Mouse (Mus musculus) embryo, embryonic 10 days (tissue): ENCODE measurements at regions not wholly inside any gene's neighbourhood (a gene's known extent, or its start where the extent isn't known, plus 50 kb on each side); places are given as distances from the start of the nearest gene placed in this dataset.
A peak's percentile ranks its signal among the peaks of the same experiment; 100 is the strongest.

ENCODE experiments used
- DNase-seq: peaks from one replicate; pipeline ENCODE4 v3.0.0-alpha.2; 2015; ENCODE audit warnings: low spot score

DNA sequence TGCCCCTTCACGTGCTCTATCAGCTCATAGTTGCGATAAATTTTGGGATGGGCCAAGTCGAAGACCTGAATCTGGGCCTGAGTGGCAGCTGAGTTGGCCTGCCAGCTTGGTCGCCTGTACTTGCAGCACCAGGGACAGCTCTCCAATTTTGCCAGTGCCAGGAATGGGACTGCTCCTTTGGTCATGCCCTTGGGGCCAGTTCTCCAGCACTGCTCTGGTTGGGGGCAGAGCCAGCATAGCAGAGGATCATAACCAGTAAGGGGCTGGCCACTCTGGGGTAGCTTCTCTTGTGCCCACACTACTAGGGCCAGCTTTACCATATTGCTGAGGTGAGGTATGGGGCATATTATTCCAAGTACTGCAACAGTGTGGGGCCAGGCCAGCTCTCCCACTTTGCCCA, 397.0 kb upstream of the Cadm2 start:
- peak; percentile 7 for DNase-seq

DNA sequence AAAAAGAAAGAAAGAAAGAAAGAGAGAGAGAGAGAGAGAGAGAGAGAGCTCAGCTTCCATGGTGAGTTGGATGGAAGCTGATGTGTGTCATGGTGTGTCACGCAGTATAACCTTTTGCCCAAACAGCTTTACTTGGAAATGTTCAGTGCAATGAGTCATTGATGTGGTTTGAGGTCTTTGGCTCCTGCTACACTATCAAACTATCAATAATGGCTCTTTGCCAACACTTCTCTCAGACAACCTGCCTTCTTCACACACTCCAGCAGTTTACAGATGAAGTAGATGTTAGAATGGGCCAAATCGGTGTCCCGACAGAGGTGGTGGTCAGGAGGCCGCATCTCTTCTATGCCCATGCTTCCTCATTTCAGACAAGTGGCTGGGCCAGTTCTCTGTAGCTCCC, 369.0 kb upstream of the Cadm2 start:
- no peak for DNase-seq

DNA sequence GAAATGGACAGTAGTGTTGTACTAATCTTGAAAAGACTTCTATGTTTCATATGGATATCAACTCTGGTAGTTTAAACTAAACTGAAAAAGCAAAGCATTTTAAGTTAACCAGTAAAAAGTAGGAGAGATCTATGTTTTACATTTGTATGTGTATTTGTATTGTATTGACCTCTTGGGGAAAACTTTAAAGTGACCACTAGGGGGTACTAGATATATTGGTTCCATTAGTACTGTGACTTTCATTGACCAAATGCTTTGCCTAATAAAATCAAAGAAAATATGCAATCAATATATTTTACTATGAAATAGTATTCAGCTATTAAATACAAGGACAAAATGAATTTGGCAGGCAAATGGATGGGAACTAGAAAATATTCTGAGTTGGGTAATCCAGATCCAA, 355.9 kb upstream of the Cadm2 start:
- DNase-seq, result no peak

DNA sequence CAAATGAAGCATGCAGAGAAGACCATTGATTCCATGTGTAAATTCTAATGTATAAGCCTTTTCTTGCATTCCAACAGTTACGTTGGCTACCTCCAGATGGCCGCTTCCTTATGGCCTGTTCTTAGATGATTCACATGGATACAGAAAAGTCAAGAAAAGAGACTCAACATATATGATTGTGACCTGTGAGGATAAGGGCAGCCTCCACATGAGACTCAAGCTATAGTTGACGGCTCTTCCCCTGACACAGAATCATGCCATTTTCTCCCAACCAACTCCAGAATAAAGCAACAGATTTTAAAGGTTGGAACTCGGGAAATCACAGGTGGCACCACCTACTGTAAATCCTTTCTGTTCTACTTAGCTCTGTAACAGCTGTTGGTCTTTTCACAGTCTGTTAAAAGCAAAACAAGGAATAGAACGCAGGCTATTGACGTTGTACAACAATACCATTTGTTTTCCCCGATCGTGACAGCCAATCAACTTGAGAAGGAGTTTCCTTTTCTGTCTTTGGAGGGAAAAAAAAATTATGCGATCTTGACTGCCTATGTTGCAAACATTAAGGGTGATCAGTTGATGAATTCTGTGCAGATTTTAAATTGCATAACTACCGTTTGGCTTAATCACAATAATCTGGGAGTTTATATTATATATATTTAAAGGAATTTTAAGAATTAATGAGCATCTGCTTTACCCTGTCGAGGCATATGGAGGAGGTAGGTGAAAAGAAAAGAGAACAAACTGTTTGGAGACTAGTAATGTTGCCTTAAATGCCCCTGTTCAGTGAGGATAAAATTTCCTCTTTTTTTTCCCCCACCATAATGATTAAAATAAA, 347.8 kb upstream of the Cadm2 start:
- DNase-seq, result no peak

DNA sequence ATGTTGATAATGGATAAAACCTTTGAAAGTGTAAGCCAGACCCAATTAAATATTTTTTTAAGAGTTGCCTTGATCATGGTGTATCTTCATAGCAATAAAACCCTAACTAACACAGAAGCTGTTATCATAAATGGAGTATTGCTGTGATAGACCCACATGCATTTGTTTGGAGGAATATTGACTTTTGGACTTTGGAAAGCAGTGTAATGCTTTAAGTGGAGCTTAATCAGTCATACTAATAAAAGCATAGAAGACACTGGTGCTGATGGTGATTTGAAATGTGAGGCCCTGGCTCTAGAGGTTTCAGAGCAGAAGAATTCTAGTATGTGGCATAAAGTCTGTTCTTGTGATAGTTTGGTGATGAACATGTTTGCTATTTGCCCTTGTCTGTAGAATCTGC, 328.4 kb upstream of the Cadm2 start:
- DNase-seq, result no peak

DNA sequence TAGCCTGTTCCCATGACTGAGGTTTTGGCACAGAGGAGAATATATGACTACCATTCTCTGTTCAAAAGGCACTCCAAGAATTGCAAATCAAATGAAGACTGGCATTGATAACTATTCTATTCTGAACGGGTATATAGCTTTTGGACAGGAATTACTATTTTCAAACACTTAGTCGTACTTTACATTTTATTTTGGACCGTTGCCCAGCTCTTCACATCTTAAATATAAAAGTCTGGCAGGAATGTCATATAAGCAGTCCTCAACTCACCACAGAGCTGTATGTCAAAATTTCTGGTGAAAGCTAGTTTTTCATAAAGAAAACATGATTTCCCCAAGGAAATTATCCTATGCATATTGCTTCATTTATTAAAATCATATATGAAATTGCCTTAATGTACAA, 323.7 kb upstream of the Cadm2 start:
- DNase-seq, result no peak

DNA sequence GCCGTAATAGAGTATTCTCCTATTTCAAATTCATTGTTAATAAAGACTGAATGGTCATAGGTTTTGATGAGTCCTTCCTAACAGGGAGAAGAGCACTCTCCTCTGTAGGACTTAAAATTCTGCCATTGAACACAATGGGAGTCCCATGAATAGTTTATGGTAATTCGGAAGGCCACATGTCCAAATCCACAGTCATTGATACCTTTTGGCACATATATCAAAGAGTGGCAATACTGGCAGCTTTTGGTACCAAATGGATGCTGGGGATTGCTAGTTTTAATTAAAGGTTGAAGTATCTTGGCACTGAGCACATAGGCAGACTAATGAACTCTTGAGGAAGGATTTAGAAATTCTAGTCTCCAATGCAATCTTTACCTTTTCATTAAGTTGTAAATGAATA, 298.5 kb upstream of the Cadm2 start:
- no peak for DNase-seq

DNA sequence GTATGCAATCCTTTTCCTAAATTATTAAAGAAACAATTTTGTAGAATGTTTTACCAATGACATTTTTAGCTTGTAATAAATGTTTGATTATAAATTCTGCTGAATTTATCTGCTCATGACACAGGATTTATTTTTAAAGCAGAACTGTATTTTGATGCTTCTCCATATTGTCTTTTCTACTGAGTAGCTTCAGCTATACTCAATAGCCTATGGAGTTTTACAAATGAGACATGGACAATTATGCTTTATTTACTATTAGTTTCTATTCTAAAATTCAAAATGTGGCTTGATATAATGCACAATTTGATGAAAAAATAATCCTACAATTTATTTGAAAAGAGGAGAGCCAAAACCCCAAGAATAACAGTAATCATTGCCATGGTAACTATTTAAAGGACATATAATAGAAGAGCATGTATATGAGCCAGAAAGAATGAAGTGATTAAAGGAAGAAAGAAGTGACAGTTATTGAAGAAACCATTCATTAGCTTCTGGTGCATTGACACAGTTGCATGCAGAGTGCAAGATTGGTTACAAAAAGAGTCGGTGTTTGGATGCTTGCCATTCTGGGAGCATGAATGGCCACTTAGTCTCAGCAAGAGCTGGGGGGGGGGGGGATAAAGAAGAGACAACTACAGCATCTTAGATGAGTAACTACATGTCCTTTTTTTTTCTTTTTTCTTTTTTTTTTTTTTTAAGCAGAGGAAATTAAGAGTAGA, 250.8 kb upstream of the Cadm2 start:
- no peak for DNase-seq

DNA sequence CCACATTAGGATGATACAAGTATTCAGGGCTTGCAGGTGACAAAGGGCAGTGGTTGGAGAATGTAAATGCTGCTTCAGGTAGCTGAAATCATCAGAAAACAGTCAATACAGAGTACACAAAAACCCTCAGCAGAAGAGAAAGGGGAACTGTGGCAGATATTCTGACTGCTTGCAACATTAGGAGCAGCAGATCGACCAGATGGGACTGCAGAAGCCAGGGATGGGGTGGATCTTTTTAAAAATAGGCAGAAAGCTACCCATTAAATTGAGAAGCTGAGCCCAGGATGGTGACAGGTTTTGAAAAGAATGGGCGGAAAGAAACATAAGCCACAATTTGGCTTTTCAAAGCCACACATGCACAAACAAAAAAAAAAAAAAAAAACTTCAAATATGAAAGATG, 229.5 kb upstream of the Cadm2 start:
- no peak for DNase-seq

DNA sequence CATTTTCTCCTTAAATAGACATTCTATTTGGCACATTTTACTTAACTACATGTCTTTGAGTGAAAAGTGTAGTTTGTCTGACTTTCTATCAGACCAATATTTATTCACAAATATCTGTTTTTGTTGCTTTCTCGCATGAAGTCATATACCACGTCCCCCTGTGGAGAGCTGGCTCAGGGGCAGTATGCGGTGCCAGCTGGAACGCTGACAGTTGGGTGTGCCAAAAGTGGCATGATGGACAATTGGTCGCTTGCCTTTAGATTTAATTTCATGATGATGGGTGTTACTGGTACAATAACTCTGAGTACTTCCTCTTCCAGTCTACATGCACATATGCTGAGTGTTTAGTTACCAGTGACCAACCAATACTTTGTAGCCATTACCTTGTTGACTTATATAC, 223.8 kb upstream of the Cadm2 start:
- no peak for DNase-seq

DNA sequence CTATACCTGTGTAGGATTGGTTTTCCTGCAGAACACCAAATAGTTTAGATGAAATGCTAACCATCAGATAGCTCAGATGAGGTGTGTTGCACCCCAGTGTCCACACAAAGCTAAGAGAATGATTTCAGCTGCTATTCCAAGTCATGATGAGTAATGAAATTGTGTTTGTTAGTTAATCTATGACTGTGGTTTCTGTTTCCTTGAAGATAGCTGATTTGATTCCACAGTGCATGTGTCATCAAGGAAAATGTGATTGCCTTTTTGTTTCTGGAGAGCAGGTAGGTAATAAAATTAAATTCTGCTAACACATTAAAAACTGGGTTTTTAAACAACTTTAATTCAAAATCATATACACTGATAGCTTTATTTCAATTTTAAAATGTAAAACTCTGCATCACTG, 176.5 kb upstream of the Cadm2 start:
- DNase-seq, result no peak

DNA sequence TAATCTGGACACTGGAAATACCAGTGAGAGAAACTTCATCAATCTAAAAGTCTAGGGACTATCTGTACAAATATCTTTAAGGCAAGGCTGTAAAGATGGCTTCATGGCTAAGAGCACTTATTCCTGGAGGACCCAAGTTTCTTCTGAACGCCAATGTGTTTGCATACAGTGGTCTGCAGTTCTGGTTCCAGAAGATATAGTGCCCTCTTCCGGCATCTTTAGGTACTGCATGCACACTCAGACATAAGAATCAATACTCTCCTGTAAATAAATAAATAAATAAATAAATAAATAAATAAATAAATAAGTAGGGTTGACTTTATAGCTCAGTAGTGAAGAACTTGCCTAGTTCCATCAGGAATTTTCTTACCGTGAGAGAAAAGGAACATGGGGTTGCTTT, 155.4 kb upstream of the Cadm2 start:
- peak; percentile 24 for DNase-seq

DNA sequence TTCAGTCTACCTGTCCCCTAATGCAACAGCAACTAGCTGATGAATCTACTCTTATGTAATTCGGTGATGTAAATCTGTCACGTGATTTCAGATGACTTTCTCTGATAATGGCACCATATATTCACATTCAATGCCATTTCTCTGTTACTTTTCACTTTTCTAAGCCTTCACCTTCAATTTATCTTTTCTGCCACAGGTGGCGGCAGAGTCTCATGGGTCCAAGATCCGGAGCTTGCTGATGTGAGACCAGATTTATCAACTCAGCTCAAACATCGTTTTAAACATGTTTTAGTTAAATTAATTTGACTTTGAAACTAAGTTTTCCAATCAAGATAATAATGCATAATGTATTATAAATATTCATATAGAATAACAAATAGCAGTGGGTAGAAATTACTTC, 148.4 kb upstream of the Cadm2 start:
- peak; percentile 9 for DNase-seq

DNA sequence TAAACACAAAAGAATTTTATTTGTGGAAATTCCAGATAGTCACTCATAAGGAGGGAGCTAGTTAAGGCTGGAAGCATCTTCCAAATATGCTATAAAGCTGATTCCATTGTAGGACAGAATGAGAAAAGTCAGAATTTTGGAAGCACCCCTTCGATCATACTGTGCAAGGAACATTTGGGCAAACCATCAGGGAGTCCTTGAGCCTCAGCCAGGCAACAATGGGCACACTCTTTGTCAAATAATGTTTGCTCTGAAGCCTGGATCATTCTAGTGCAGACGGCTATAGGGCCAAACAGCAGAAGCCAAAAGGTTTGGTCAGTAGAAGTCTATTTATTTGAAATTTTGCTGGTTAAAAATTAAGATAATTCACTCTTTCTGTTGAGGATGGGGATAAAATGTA, 114.7 kb upstream of the Cadm2 start:
- no peak for DNase-seq

DNA sequence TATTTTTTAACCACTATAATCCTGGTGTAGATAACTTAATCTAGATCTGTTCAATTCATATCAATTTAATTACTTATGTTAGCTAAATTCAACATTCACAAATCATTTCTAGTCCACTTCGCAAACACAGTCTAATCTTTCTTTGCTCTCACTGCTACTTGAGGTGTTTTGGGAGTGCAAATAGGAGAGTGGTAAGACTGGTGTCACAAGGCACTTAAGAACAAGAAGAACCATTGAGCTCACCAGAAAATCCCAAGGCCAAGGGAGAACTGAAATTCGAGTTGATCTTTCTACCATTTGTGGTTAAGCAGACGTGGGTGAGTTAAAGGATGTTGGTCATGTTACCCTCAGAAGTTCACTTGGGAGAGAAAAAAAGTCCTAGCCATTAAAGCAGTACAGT, 77.9 kb upstream of the Cadm2 start:
- no peak for DNase-seq
